Mouse (Mus musculus) heart, embryonic 11.5 days (tissue): ENCODE results near the gene Pkd1l1. TPM values are rescaled to one million over a fixed set of nuclear protein-coding genes. Genes with fewer than 3 reads are reported as not detected.

ENCODE experiments used
- ATAC-seq: fragments of 200-750 bp; cut with Nextera tagmentation; replicated peaks from 2 replicates; pipeline ENCODE4 v1.8.0; 2017; ENCODE audit warnings: moderate library complexity; ENCODE audit not compliant: insufficient number of reproducible peaks, low FRiP score, low TSS enrichment
- H3K27ac ChIP-seq: fragments of 300-500 bp; sonication (generic); 2 replicates; pipeline ENCODE4 v1.5.1; 2014; ENCODE audit warnings: mild to moderate bottlenecking, low read depth, low read length
- H3K27me3 ChIP-seq: fragments of 300-500 bp; sonication (generic); 2 replicates; pipeline ENCODE4 v1.6.1; 2014; ENCODE audit warnings: mild to moderate bottlenecking, low read length, mixed read lengths; ENCODE audit not compliant: control insufficient read depth, insufficient read depth
- H3K36me3 ChIP-seq: fragments of 300-500 bp; sonication (generic); 2 replicates; pipeline ENCODE4 v1.6.1; 2014; ENCODE audit warnings: mild to moderate bottlenecking, low read length, moderate library complexity, mixed read lengths; ENCODE audit not compliant: control insufficient read depth, insufficient read depth
- H3K4me1 ChIP-seq: fragments of 300-500 bp; sonication (generic); 2 replicates; pipeline ENCODE4 v1.6.1; 2014; ENCODE audit warnings: low read length; ENCODE audit not compliant: control insufficient read depth, insufficient read depth
- H3K4me2 ChIP-seq: fragments of 300-500 bp; sonication (generic); 2 replicates; pipeline ENCODE4 v1.6.1; 2014; ENCODE audit warnings: mild to moderate bottlenecking, moderate library complexity
- H3K4me3 ChIP-seq: fragments of 300-500 bp; sonication (generic); 2 replicates; pipeline ENCODE4 v1.5.1; 2014; ENCODE audit warnings: low read depth, low read length
- H3K9ac ChIP-seq: fragments of 300-500 bp; sonication (generic); 2 replicates; pipeline ENCODE4 v1.6.1; 2014; ENCODE audit warnings: mild to moderate bottlenecking, low read depth, low read length, moderate library complexity
- H3K9me3 ChIP-seq: fragments of 300-500 bp; sonication (generic); replicated peaks from 2 replicates; pipeline ENCODE4 v1.6.1; 2016; ENCODE audit warnings: low read length; ENCODE audit not compliant: control insufficient read depth
- WGBS: fragments of 180-500 bp; shearing (Covaris S2); extraction: QIAGEN DNeasy Blood & Tissue Kit; methylation state at CpG from one replicate; pipeline ENCODE4 v1.1.7; 2014; ENCODE audit not compliant: insufficient replicate concordance; 5-methylcytosine and 5-hydroxymethylcytosine counted together
- polyA plus RNA-seq: library from polyadenylated mRNA; unstranded; fragments of >200 nt; fragmentation: Nextera tagmentation; extraction: Ambion mirVana; gene quantifications from 2 replicates; pipeline ENCODE4 v1.2.1, GENCODE M21; 2014

Pkd1l1 gene
- polyA plus RNA-seq, 1 experiment from 2014 or later = not detected

- Histone ChIP-seq H3K4me1 (0 out of 2 replicates have a peak, but pooled peaks cover 7% of the 10 kb centered on the region), H3K4me3 (no peak overlapping the region), H3K4me2 (no peak overlapping the region), H3K9ac (no peak overlapping the region), H3K9me3 (no peaks in the 10 kb centered on the region), H3K27ac (no peak overlapping the region), H3K36me3 (peaks cover 16% of the 10 kb centered on the region), H3K27me3 (no peaks in the 10 kb centered on the region)
- 67% methylated on average over 4 of the region's 4 CpGs for WGBS
- ATAC-seq = no peak
Observed at GRCm38 (mm10) chr11:8988084-8988483, 15.0 kb upstream of the Pkd1l1 start.

GRCm38 (mm10) chr11:8986058-8986457 is 13.0 kb upstream of the Pkd1l1 start:
- Histone ChIP-seq H3K36me3 (peaks cover under 1% of the 10 kb centered on the region; the same call in 1 of the 2 replicates), H3K27ac (no peak overlapping the region), H3K4me1 (0 out of 2 replicates have a peak, but pooled peaks cover 7% of the 10 kb centered on the region), H3K9ac (no peak overlapping the region), H3K4me2 (no peak overlapping the region), H3K9me3 (no peaks in the 10 kb centered on the region), H3K4me3 (no peak overlapping the region), H3K27me3 (no peaks in the 10 kb centered on the region)
- no peak for ATAC-seq

GRCm38 (mm10) chr11:8983237-8983861 is 10.3 kb upstream of the Pkd1l1 start:
- no peaks in the 10 kb centered on the region for H3K9me3 ChIP-seq
- H3K27me3 ChIP-seq = no peaks in the 10 kb centered on the region
- 37% methylated on average over 6 of the region's 6 CpGs for WGBS
- no peak for ATAC-seq
- H3K36me3 ChIP-seq = no peaks in the 10 kb centered on the region
- no peak overlapping the region for H3K4me3 ChIP-seq
- H3K4me1 ChIP-seq = 0 out of 2 replicates have a peak, but pooled peaks cover 7% of the 10 kb centered on the region
- H3K27ac ChIP-seq = no peak overlapping the region
- no peak overlapping the region for H3K9ac ChIP-seq
- no peak overlapping the region for H3K4me2 ChIP-seq

- H3K9me3 ChIP-seq = no peaks in the 10 kb centered on the region
- H3K4me1 ChIP-seq = no peaks in the 10 kb centered on the region
- H3K4me2 ChIP-seq = no peak overlapping the region
- H3K9ac ChIP-seq = no peak overlapping the region
- ATAC-seq = no peak
- H3K27me3 ChIP-seq = no peaks in the 10 kb centered on the region
- no peaks in the 10 kb centered on the region for H3K36me3 ChIP-seq
- no peak overlapping the region for H3K27ac ChIP-seq
- WGBS = 78% methylated on average over 4 of the region's 4 CpGs
- H3K4me3 ChIP-seq = no peak overlapping the region
Observed at GRCm38 (mm10) chr11:8978154-8978553, 5.1 kb upstream of the Pkd1l1 start.

GRCm38 (mm10) chr11:8972093-8972492 is 973 bp downstream of the Pkd1l1 start:
- H3K4me2 ChIP-seq = no peak overlapping the region
- no peaks in the 10 kb centered on the region for H3K4me1 ChIP-seq
- ATAC-seq = no peak
- no peak overlapping the region for H3K9ac ChIP-seq
- H3K4me3 ChIP-seq = no peak overlapping the region
- no peaks in the 10 kb centered on the region for H3K9me3 ChIP-seq
- 52% methylated on average over 6 of the region's 6 CpGs for whole genome bisulfite sequencing
- H3K36me3 ChIP-seq = no peaks in the 10 kb centered on the region
- H3K27ac ChIP-seq = no peak overlapping the region
- H3K27me3 ChIP-seq = no peaks in the 10 kb centered on the region

GRCm38 (mm10) chr11:8970509-8970908 is 2.6 kb downstream of the Pkd1l1 start:
- no peak overlapping the region for H3K4me2 ChIP-seq
- H3K36me3 ChIP-seq = no peaks in the 10 kb centered on the region
- 64% methylated on average over 9 of the region's 9 CpGs for WGBS
- H3K4me3 ChIP-seq = no peak overlapping the region
- H3K27me3 ChIP-seq = no peaks in the 10 kb centered on the region
- H3K9me3 ChIP-seq = no peaks in the 10 kb centered on the region
- no peak overlapping the region for H3K27ac ChIP-seq
- no peaks in the 10 kb centered on the region for H3K4me1 ChIP-seq
- ATAC-seq = no peak; the same call in 1 of the 2 replicates
- H3K9ac ChIP-seq = no peak overlapping the region

- H3K27ac ChIP-seq = no peak overlapping the region
- no peak overlapping the region for H3K4me2 ChIP-seq
- H3K4me3 ChIP-seq = no peak overlapping the region
- whole genome bisulfite sequencing = 91% methylated on average over 7 of the region's 7 CpGs
- no peak for ATAC-seq
- no peaks in the 10 kb centered on the region for H3K9me3 ChIP-seq
- H3K9ac ChIP-seq = no peak overlapping the region
- H3K27me3 ChIP-seq = no peaks in the 10 kb centered on the region
- no peaks in the 10 kb centered on the region for H3K36me3 ChIP-seq
- H3K4me1 ChIP-seq = no peaks in the 10 kb centered on the region
Observed at GRCm38 (mm10) chr11:8968094-8968493, 5.0 kb downstream of the Pkd1l1 start.

GRCm38 (mm10) chr11:8958572-8958971 is 14.5 kb downstream of the Pkd1l1 start:
- Histone ChIP-seq H3K36me3 (no peaks in the 10 kb centered on the region), H3K4me3 (no peak overlapping the region), H3K9me3 (no peaks in the 10 kb centered on the region), H3K27me3 (no peaks in the 10 kb centered on the region), H3K9ac (no peak overlapping the region), H3K4me1 (no peaks in the 10 kb centered on the region), H3K27ac (no peak overlapping the region), H3K4me2 (no peak overlapping the region)
- WGBS = 76% methylated on average over 10 of the region's 10 CpGs
- ATAC-seq = no peak

GRCm38 (mm10) chr11:8958108-8958507 is 15.0 kb downstream of the Pkd1l1 start:
- Histone ChIP-seq H3K27me3 (no peaks in the 10 kb centered on the region), H3K4me2 (no peak overlapping the region), H3K9me3 (no peaks in the 10 kb centered on the region), H3K4me3 (no peak overlapping the region), H3K9ac (no peak overlapping the region), H3K27ac (no peak overlapping the region), H3K36me3 (no peaks in the 10 kb centered on the region), H3K4me1 (no peaks in the 10 kb centered on the region)
- WGBS = 55% methylated on average over 4 of the region's 4 CpGs
- ATAC-seq = no peak
